In the genomic region with DNA sequence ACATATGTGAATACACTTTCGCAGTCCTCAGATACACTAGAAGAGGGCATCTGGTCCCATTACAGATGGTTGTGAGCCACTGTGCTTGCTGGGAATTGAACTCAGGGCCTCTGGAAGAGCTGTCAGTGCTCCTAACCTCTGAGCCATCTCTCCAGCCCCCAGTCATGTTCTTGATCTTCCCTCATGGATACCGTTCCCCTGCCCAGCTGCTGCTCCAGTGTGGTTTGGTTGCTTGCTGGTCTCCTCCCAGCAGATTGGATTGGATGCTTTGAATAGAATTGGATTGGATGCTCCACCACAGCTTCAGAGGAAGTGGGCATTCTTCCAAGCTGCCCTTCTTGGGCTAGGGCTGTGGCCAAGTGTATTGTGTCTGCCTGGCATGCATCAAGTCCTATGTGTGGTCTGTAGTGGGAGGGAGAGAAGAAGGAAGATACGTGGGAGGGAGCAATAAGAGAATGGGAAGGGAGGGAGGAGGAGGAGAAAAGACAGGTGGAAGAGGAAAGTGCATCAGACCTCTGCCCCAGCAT, we compare ENCODE assay signal across 13 mouse cellular contexts. TPM values are rescaled to one million over a fixed set of nuclear protein-coding genes. Genes with fewer than 3 reads are reported as not detected.
DNase-seq lines count a peak whose midpoint lies in the region; ATAC-seq and TF ChIP-seq lines count a peak whose summit lies in the region.
"Had no signal": no experiment of that assay in that cellular context is flagged by ENCODE, and none has a peak within 500 bp of the region (broad histone marks: within the 10 kb centered on the region; RNA-seq: fewer than 3 reads in every experiment).

No protein-coding gene starts in this region.

- H3K4me3 ChIP-seq in hindbrain, postnatal 0 days (ENCODE audit: low read length), result no peak overlapping the region
- no peak overlapping the region for H3K4me3 ChIP-seq in hindbrain, embryonic 13.5 days
- H3K4me3 ChIP-seq: embryonic facial prominence, embryonic 13.5 days; layer of hippocampus, adult 2 months; limb, embryonic 15.5 days; midbrain, embryonic 12.5 days had no signal

- H3K4me2 ChIP-seq in hindbrain, postnatal 0 days (ENCODE audit: low read depth, low read length), result no peak overlapping the region
- H3K4me2 ChIP-seq in hindbrain, embryonic 13.5 days, result no peak overlapping the region
- H3K4me2 ChIP-seq: embryonic facial prominence, embryonic 13.5 days; limb, embryonic 15.5 days; midbrain, embryonic 12.5 days had no signal

- no peaks in the 10 kb centered on the region for H3K9me3 ChIP-seq in hindbrain, postnatal 0 days (ENCODE audit: low read length)
- no peaks in the 10 kb centered on the region for H3K9me3 ChIP-seq in hindbrain, embryonic 13.5 days
- H3K9me3 ChIP-seq: embryonic facial prominence, embryonic 13.5 days; limb, embryonic 15.5 days; midbrain, embryonic 12.5 days had no signal

- H3K27me3 ChIP-seq in hindbrain, postnatal 0 days (ENCODE audit: insufficient read depth, low read length), result no peaks in the 10 kb centered on the region
- no peaks in the 10 kb centered on the region for H3K27me3 ChIP-seq in hindbrain, embryonic 13.5 days
- H3K27me3 ChIP-seq: embryonic facial prominence, embryonic 13.5 days; limb, embryonic 15.5 days; midbrain, embryonic 12.5 days had no signal

- no peak overlapping the region for H3K9ac ChIP-seq in hindbrain, postnatal 0 days (replicated peaks; ENCODE audit: low read length)
- H3K9ac ChIP-seq in hindbrain, embryonic 13.5 days, result no peak overlapping the region
- H3K9ac ChIP-seq: embryonic facial prominence, embryonic 13.5 days; limb, embryonic 15.5 days; midbrain, embryonic 12.5 days had no signal

- peaks cover 16% of the 10 kb centered on the region for H3K4me1 ChIP-seq in hindbrain, postnatal 0 days (ENCODE audit: insufficient read depth, low read length)
- peaks cover 53% of the 10 kb centered on the region for H3K4me1 ChIP-seq in hindbrain, embryonic 13.5 days (replicated peaks)
- H3K4me1 ChIP-seq: limb, embryonic 15.5 days had no signal

- no peak overlapping the region for H3K27ac ChIP-seq in hindbrain, postnatal 0 days
- H3K27ac ChIP-seq in hindbrain, embryonic 13.5 days, result no peak overlapping the region
- H3K27ac ChIP-seq: embryonic facial prominence, embryonic 13.5 days; layer of hippocampus, adult 2 months; limb, embryonic 15.5 days; midbrain, embryonic 12.5 days had no signal

- H3K36me3 ChIP-seq in hindbrain, postnatal 0 days (ENCODE audit: insufficient read depth, low read length), result no peaks in the 10 kb centered on the region
- H3K36me3 ChIP-seq in hindbrain, embryonic 13.5 days, result no peaks in the 10 kb centered on the region
- H3K36me3 ChIP-seq: embryonic facial prominence, embryonic 13.5 days; limb, embryonic 15.5 days; midbrain, embryonic 12.5 days had no signal

- peak; percentile 86 for ATAC-seq in hindbrain, postnatal 0 days
- no peak for ATAC-seq in hindbrain, embryonic 13.5 days (ENCODE audit: low FRiP score)

- no peak for TF ChIP-seq CTCF in hindbrain, postnatal 0 days (IDR thresholded peaks at IDR 0.05; ENCODE audit: low read depth)

- DNase-seq in cerebellum, adult 18-20 months, result peak; percentile 36 to 42
- no peak for DNase-seq in cerebellum, adult 8-10 months
- DNase-seq in hindbrain, postnatal 0 days (ENCODE audit: low spot score), result peak; percentile 83
- peak; percentile 57 for DNase-seq in 416B (ENCODE audit: low read depth)
- peak; percentile 17 to 42 for DNase-seq in heart, postnatal 14 days
- DNase-seq in layer of hippocampus, postnatal 14 days (ENCODE audit: low spot score in 2 of 2), result no peak
- no peak for DNase-seq in urinary bladder, postnatal 36 days (ENCODE audit: low spot score in 2 of 2)
- DNase-seq: gastrocnemius, postnatal 10 days had no signal

- WGBS in hindbrain, postnatal 0 days, result 48% methylated on average over 3 of the region's 3 CpGs
- WGBS in hindbrain, embryonic 13.5 days, result 60% methylated on average over 3 of the region's 3 CpGs

- intact Hi-C loops in heart, postnatal 14 days (cut with DNase I), result no loop called here

RNA-seq across cellular contexts. Expression of a gene that starts 56.0 kb away (rescaled TPM):
- 67.9 and 70.3 TPM in 2 replicates for total RNA-seq in hindbrain, postnatal 0 days (2014; rRNA removed)
- polyA plus RNA-seq in hindbrain, postnatal 0 days (2015; fragmentation: Nextera tagmentation; extraction: Ambion mirVana), result 58.8 and 60.7 TPM in 2 replicates
- polyA plus RNA-seq in hindbrain, embryonic 13.5 days (2015; fragmentation: Nextera tagmentation; extraction: Ambion mirVana), result 74.3 and 85.3 TPM in 2 replicates
- 10 to 100 TPM; 15.2 to 15.5 TPM for total RNA-seq in heart, postnatal 14 days (2021)
- 10 to 100 TPM; 41.5 to 42.0 TPM for total RNA-seq in layer of hippocampus, postnatal 14 days (2021)

Comparison
In these comparisons a context has a peak if more than half of its experiments do, and no peak if none do; other contexts are left out.
1. DNase-seq: peak in cerebellum, adult 18-20 months (2 of 2), hindbrain, postnatal 0 days (single experiment), 416B (single experiment) and heart, postnatal 14 days (2 of 2); none in cerebellum, adult 8-10 months (single experiment), layer of hippocampus, postnatal 14 days (0 of 2) and urinary bladder, postnatal 36 days (0 of 2).